Mouse (Mus musculus): ENCODE measurements around the gene Prrg2.

DNA sequence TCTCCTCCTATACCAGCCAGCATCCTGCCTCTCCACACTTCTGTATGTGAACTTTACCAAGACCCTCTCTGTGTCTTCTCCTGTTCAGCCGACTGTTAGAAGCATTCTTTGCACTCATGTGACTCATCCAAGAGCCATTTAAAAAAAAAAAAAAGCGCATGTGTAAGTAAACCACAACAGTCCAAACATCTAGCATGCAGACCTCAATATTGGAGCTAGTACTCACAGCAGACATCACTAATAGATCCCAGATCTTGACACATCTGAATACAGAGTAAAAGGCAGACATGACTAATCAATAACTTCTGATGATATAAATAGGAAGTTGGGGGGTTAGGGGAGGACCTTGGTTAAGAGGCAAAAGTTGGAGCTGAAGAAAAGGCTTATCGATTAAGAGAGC is 26.8 kb downstream of the Prrg2 start:
- TF ChIP-seq HCFC1 (IDR thresholded peaks at IDR 0.05; ENCODE audit: borderline replicate concordance, insufficient read depth, low read length), result no peak
- no peak for TF ChIP-seq CHD2 (IDR thresholded peaks at IDR 0.05; ENCODE audit: low read depth, low read length)
- TF ChIP-seq MAFK (IDR thresholded peaks at IDR 0.05; ENCODE audit: insufficient read depth, low read depth, low read length), result no peak
- no peak for TF ChIP-seq ZNF384 (IDR thresholded peaks at IDR 0.05; ENCODE audit: low read depth, low read length)
